Mouse (Mus musculus) thymus, adult 2 months (tissue): ENCODE results near the gene Sec14l1.

Experiments
- CTCF ChIP-seq: fragments of 200-500 bp; IDR thresholded peaks from 2 replicates; pipeline ENCODE4 v1.5.1; 2012; ENCODE audit warnings: mild to moderate bottlenecking, control low read depth, low read length, moderate library complexity, borderline replicate concordance; ENCODE audit not compliant: control insufficient read depth, poor library complexity, insufficient read depth; ENCODE audit errors: extremely low read depth
- POLR2A ChIP-seq: fragments of 200-500 bp; IDR thresholded peaks from 2 replicates; pipeline ENCODE4 v1.6.1; 2012; ENCODE audit warnings: mild to moderate bottlenecking, low read length, control low read depth, moderate library complexity; ENCODE audit not compliant: control insufficient read depth, poor library complexity, insufficient read depth; ENCODE audit errors: extremely low read depth

DNA sequence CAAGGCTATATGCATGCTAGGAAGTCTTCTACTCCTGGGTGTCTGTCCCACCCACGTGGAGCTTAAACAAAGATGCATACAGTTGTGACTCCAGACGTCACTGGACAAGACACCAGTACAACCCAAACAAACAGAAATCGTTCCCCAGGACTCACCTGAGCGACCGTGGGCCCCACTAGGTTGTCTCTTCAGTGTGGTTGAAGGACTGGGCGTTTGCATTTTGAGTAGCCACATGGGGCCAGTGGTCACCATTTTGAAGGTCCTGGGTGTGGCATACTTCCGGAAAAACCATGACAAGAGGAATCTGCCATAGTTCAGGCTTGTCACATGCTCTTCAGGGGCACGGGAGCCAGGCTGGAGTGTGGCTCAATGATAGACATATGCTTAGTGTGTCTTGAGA, 37.1 kb upstream of the Sec14l1 start:
- no peak for TF ChIP-seq CTCF
- no peak for TF ChIP-seq POLR2A
